Mouse (Mus musculus) stomach, postnatal 0 days (tissue): ENCODE results near the gene Ebpl.

Experiments
- CTCF ChIP-seq: IDR thresholded peaks from 2 replicates; pipeline ENCODE4 v1.5.1; 2016; ENCODE audit warnings: antibody characterized with exemption, low read depth, mild to moderate bottlenecking, moderate library complexity
- EP300 ChIP-seq: optimal IDR thresholded peaks from 2 replicates; pipeline ENCODE3; 2016; ENCODE audit warnings: antibody characterized with exemption

- no peak for TF ChIP-seq EP300
- no peak for TF ChIP-seq CTCF
Measured at GRCm38 (mm10) chr14:61310036-61310772, 50.0 kb downstream of the Ebpl start.
